Mouse (Mus musculus) CD4-positive, CD25-positive, alpha-beta regulatory T cell, adult 9 weeks (primary cell): Measurements from ENCODE around the gene Olfr352. TPM values are rescaled to one million over a fixed set of nuclear protein-coding genes. Genes with fewer than 3 reads are reported as not detected.

Source experiments
- polyA plus RNA-seq: library from polyadenylated mRNA; unstranded; fragments of 100-300 nt; shearing (Covaris generic); gene quantifications from one replicate; pipeline ENCODE4 v1.2.1, GENCODE M21; 2017

Olfr352 gene
- not detected for polyA plus RNA-seq

DNA sequence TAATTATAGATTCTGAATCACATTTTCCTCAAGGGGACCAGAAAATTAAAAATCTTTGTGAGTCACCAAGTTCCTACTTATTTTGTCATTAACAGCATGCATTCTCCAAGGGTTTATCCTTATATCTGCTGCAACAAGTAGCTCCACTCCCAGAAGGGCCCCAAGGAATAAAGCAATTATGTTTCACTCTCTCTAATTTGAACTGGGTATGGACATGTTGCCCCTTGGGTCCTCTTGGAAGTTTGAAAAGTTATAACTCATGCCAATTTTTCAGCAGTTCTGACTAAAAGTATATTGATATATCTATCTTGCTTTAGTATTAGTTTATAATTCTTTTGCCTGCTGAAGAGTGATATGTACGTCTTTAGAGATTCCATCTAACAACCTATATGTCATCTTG lies at the start of gene Olfr352:
Gene Olfr352, plus strand, starts transcription at position 301 of the 400 bp plus-strand sequence.

DNA sequence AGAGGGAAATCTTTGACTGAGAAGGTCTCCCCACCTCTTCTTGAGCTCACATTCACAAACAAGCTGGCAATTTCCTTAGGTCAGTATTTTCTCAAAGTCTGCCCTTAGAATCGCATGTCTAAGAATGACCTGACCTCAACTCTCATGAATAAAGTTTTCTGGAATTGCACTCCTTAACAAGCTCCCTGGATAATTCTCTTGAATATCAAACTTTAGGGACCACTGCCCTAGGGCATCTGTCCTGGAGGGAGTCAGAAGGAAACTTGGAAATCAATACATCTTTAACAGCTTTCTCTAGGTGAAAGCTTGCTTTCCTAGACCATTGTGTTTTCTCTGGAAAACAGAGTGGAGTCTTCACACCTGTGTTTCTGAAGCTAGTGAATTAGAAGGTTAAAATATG lies 22.2 kb upstream of the Olfr352 start, which contains the start of gene Olfr350:
Gene Olfr350, plus strand, starts transcription at position 301 of the 400 bp plus-strand sequence.

DNA sequence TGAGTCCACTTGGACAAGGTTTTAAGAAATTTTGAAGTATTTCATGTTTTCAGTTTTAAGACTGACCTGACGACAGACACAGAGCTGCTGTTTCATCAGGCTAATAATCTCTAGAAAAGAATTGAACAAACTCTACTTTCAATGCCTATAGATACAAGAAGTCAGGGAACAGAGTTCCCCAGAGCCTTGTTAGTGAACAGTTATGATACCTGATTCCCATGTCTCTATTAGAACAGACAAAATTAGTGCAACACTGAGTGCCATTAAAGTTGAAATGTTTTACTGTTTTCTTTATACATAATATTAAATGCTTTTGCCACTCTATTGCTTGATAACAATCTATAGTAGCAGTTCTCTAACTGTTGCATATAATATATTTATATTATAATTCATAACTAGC lies 5.7 kb upstream of the Olfr352 start, which contains the start of gene Olfr351:
Gene Olfr351, minus strand, starts transcription at position 101 of the 400 bp plus-strand sequence.

DNA sequence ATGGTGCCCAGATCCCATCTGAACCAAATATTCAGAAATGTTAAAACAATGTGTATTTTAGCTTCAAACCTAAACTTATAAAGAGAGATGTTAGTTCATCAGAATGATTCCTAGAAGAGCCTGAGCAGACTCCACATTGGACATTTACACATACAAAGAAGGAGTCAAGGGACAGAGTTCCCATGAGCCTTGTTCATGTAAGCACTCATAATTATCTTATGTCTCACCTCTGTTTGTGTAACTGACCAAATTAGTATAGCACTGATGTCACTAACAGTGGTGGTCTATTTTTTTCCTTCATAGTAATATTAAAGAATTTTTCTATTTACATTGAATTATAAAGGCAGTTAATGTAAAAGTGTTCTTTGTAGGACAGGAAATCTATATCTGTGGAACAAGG lies 24.6 kb downstream of the Olfr352 start, which contains the start of gene Olfr353:
Gene Olfr353, minus strand, starts transcription at position 101 of the 400 bp plus-strand sequence.

DNA sequence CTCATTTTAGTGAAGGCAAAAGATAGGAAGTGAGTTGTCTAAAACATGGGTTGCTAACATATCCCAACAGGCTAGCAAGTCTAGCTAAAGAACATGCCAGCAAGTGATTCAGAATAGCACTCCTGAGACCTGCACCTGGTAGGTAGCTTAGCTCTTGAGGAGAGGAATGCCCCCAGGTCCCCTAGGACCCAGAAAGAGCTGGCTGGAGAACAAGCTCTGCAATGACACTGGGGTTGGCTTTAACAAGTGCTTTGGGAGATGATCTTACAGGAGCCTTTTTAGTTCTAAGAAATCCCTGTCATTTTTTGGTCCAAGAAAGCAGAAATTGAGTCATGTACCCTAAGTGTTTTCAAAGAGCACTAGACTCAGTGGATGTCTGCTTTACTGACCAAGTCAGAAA lies 37.1 kb downstream of the Olfr352 start, which contains the start of gene Olfr354:
Gene Olfr354, plus strand, starts transcription at position 301 of the 400 bp plus-strand sequence.

Other genes starting within 250 kb of the Olfr352 start
- gene Olfr345, start 228.4 kb upstream of the Olfr352 start, polyA plus RNA-seq = not detected
- gene Olfr346, start 182.7 kb upstream of the Olfr352 start, polyA plus RNA-seq = not detected
- gene Olfr347, start 136.6 kb upstream of the Olfr352 start, polyA plus RNA-seq = not detected
- gene Olfr348, start 84.2 kb upstream of the Olfr352 start, polyA plus RNA-seq = not detected
- 0.24 TPM for gene Olfr50, start 77.9 kb upstream of the Olfr352 start, polyA plus RNA-seq
- gene Olfr3, start 51.4 kb upstream of the Olfr352 start, polyA plus RNA-seq = not detected
- gene Olfr350, start 22.1 kb upstream of the Olfr352 start, polyA plus RNA-seq = not detected
- gene Olfr351, start 5.8 kb upstream of the Olfr352 start, polyA plus RNA-seq = not detected
- not detected for gene Olfr353, start 24.5 kb downstream of the Olfr352 start, polyA plus RNA-seq
- not detected for gene Olfr354, start 37.2 kb downstream of the Olfr352 start, polyA plus RNA-seq
- 0.20 TPM for gene Olfr355, start 60.4 kb downstream of the Olfr352 start, polyA plus RNA-seq
- gene Olfr356, start 68.7 kb downstream of the Olfr352 start, polyA plus RNA-seq = not detected
- gene Olfr357, start 125.4 kb downstream of the Olfr352 start, polyA plus RNA-seq = not detected
- not detected for gene Olfr358, start 140.9 kb downstream of the Olfr352 start, polyA plus RNA-seq
- gene Olfr360, start 197.3 kb downstream of the Olfr352 start, polyA plus RNA-seq = not detected
- gene Olfr361, start 220.8 kb downstream of the Olfr352 start, polyA plus RNA-seq = not detected
- gene Olfr362, start 249.4 kb downstream of the Olfr352 start, polyA plus RNA-seq = not detected